Mouse (Mus musculus): Measurements from ENCODE around the gene Abcf2. TPM values are rescaled to one million over a fixed set of nuclear protein-coding genes. Genes with fewer than 3 reads are reported as not detected.

The Abcf2 gene
- polyA plus RNA-seq, 1 experiment from 2014 or later, result 55.7 TPM

GRCm38 (mm10) chr5:24601071-24601835, 24.0 kb upstream of the Abcf2 start:
- WGBS, result 1% methylated on average over 33 of the region's 33 CpGs
- H3K9me3 ChIP-seq (replicated peaks), result no peaks in the 10 kb centered on the region
- peak overlapping the region; percentile 83 for H3K4me3 ChIP-seq
- peak overlapping the region; percentile 85 for H3K4me2 ChIP-seq
- ATAC-seq (replicated peaks; ENCODE audit: insufficient number of reproducible peaks, insufficient read depth, low FRiP score, low read depth), result no peak
- peak overlapping the region; percentile 87 for H3K9ac ChIP-seq
- no peaks in the 10 kb centered on the region for H3K27me3 ChIP-seq
- peaks cover 81% of the 10 kb centered on the region for H3K4me1 ChIP-seq (replicated peaks)
- no peaks in the 10 kb centered on the region for H3K36me3 ChIP-seq
- H3K27ac ChIP-seq, result peak overlapping the region; percentile 100

GRCm38 (mm10) chr5:24600236-24600635, 23.0 kb upstream of the Abcf2 start:
- H3K4me1 ChIP-seq (replicated peaks), result peaks cover 71% of the 10 kb centered on the region
- H3K4me3 ChIP-seq, result peak overlapping the region; percentile 83
- peak overlapping the region; percentile 87; the same call in 1 of the 2 replicates for H3K9ac ChIP-seq
- ATAC-seq (replicated peaks; ENCODE audit: insufficient number of reproducible peaks, insufficient read depth, low FRiP score, low read depth), result no peak
- H3K4me2 ChIP-seq, result peak overlapping the region; percentile 85
- 52% methylated on average over 2 of the region's 2 CpGs for WGBS
- H3K27me3 ChIP-seq, result no peaks in the 10 kb centered on the region
- H3K9me3 ChIP-seq (replicated peaks), result no peaks in the 10 kb centered on the region
- peak overlapping the region; percentile 100; the same call in 1 of the 2 replicates for H3K27ac ChIP-seq
- H3K36me3 ChIP-seq, result peaks cover 9% of the 10 kb centered on the region

- Histone ChIP-seq H3K27ac (no peak overlapping the region), H3K9ac (peak overlapping the region; percentile 63; the same call in 1 of the 2 replicates), H3K4me1 (replicated peaks) (peaks cover 65% of the 10 kb centered on the region), H3K4me3 (peak overlapping the region; percentile 56), H3K27me3 (no peaks in the 10 kb centered on the region), H3K9me3 (replicated peaks) (no peaks in the 10 kb centered on the region), H3K36me3 (peaks cover 20% of the 10 kb centered on the region), H3K4me2 (peak overlapping the region; percentile 93)
- WGBS, result 18% methylated on average over 8 of the region's 8 CpGs
- ATAC-seq (replicated peaks; ENCODE audit: insufficient number of reproducible peaks, insufficient read depth, low FRiP score, low read depth), result no peak
Observed at GRCm38 (mm10) chr5:24599137-24599536, 21.9 kb upstream of the Abcf2 start.

GRCm38 (mm10) chr5:24598570-24599006, 21.3 kb upstream of the Abcf2 start:
- ATAC-seq (replicated peaks; ENCODE audit: insufficient number of reproducible peaks, insufficient read depth, low FRiP score, low read depth), result no peak
- H3K27ac ChIP-seq, result peak overlapping the region; percentile 38; the same call in 1 of the 2 replicates
- peak overlapping the region; percentile 93 for H3K4me2 ChIP-seq
- 1% methylated on average over 41 of the region's 41 CpGs for WGBS
- H3K4me1 ChIP-seq (replicated peaks), result peaks cover 60% of the 10 kb centered on the region
- peak overlapping the region; percentile 63 for H3K9ac ChIP-seq
- H3K4me3 ChIP-seq, result peak overlapping the region; percentile 56
- no peaks in the 10 kb centered on the region for H3K27me3 ChIP-seq
- H3K9me3 ChIP-seq (replicated peaks), result no peaks in the 10 kb centered on the region
- peaks cover 26% of the 10 kb centered on the region for H3K36me3 ChIP-seq

- no peaks in the 10 kb centered on the region for H3K27me3 ChIP-seq
- H3K4me3 ChIP-seq, result peak overlapping the region; percentile 56
- no peaks in the 10 kb centered on the region for H3K9me3 ChIP-seq (replicated peaks)
- WGBS, result 28% methylated on average over 15 of the region's 15 CpGs
- peaks cover 31% of the 10 kb centered on the region for H3K36me3 ChIP-seq
- peak overlapping the region; percentile 63 for H3K9ac ChIP-seq
- ATAC-seq (replicated peaks; ENCODE audit: insufficient number of reproducible peaks, insufficient read depth, low FRiP score, low read depth), result no peak
- H3K4me1 ChIP-seq (replicated peaks), result peaks cover 54% of the 10 kb centered on the region
- H3K4me2 ChIP-seq, result peak overlapping the region; percentile 93
- peak overlapping the region; percentile 38; the same call in 1 of the 2 replicates for H3K27ac ChIP-seq
Observed at GRCm38 (mm10) chr5:24597901-24598569, 20.8 kb upstream of the Abcf2 start.

DNA sequence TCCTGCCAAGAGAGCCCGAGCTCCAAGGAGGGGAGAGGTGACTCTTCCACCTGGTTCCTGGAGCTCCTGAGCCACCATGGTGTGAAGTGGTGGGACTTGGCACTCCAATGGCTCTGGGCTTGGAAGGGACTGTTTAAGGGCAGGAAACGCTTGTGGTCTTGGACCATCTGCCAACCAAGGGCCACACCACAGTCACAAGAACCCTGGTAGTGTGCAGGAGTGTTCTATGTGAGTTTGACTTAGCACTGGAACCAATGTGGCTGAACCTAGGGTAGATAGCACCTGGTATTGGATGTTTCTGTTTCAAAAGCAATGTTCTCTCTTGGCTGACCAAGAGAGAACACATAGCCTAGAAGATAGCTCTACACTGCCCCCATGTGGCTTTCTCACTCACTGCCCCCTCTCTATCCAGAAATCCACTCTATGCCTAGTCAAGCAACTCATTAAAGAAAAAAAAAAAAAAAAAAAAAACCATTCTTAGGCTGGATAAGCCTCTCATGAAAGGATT, 20.0 kb upstream of the Abcf2 start:
- Histone ChIP-seq H3K36me3 (peaks cover 39% of the 10 kb centered on the region), H3K9ac (no peak overlapping the region), H3K4me1 (replicated peaks) (peaks cover 47% of the 10 kb centered on the region), H3K4me3 (no peak overlapping the region), H3K9me3 (replicated peaks) (no peaks in the 10 kb centered on the region), H3K4me2 (no peak overlapping the region), H3K27ac (no peak overlapping the region), H3K27me3 (no peaks in the 10 kb centered on the region)
- ATAC-seq (replicated peaks; ENCODE audit: insufficient number of reproducible peaks, insufficient read depth, low FRiP score, low read depth), result no peak
- 84% methylated on average over 2 of the region's 2 CpGs for WGBS

- H3K4me1 ChIP-seq (replicated peaks), result peaks cover 53% of the 10 kb centered on the region
- 43% methylated on average over 11 of the region's 11 CpGs for WGBS
Observed at GRCm38 (mm10) chr5:24596519-24597171, 19.4 kb upstream of the Abcf2 start.

GRCm38 (mm10) chr5:24595786-24596380, 18.6 kb upstream of the Abcf2 start:
- Histone ChIP-seq H3K4me3 (no peak overlapping the region), H3K36me3 (peaks cover 50% of the 10 kb centered on the region), H3K27ac (no peak overlapping the region), H3K4me2 (no peak overlapping the region), H3K9me3 (replicated peaks) (no peaks in the 10 kb centered on the region), H3K4me1 (replicated peaks) (peaks cover 52% of the 10 kb centered on the region), H3K9ac (no peak overlapping the region), H3K27me3 (no peaks in the 10 kb centered on the region)
- 74% methylated on average over 14 of the region's 14 CpGs for WGBS
- no peak for ATAC-seq (replicated peaks; ENCODE audit: insufficient number of reproducible peaks, insufficient read depth, low FRiP score, low read depth)

More at GRCm38 (mm10) chr5:24596519-24597171, 19.4 kb upstream of the Abcf2 start:
- no peak overlapping the region for H3K4me3 ChIP-seq
- H3K27me3 ChIP-seq, result no peaks in the 10 kb centered on the region
- H3K9me3 ChIP-seq (replicated peaks), result no peaks in the 10 kb centered on the region
- H3K4me2 ChIP-seq, result no peak overlapping the region
- H3K36me3 ChIP-seq, result peaks cover 45% of the 10 kb centered on the region
- no peak overlapping the region for H3K9ac ChIP-seq
- H3K27ac ChIP-seq, result no peak overlapping the region
- ATAC-seq (replicated peaks; ENCODE audit: insufficient number of reproducible peaks, insufficient read depth, low FRiP score, low read depth), result no peak

DNA sequence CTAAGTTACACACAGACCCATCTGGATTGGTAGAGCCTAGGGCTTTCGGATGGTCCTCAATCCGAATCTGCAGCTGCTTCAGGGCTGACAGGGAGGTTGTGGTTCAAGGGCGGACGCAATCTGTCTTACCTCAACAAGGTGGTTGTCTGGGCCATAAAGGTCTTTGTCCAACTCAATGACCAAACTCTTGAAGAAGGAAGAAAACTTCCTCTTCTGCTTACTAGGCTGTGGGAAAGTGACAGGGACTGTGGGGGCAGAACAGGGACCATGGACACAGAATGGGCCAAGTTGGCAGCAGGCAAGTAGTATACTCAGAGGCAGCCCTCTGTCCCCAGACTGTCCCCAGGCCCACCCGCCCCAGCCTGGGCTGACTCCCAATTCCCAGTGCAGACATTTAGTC, 18.0 kb upstream of the Abcf2 start:
- no peak overlapping the region for H3K9ac ChIP-seq
- no peaks in the 10 kb centered on the region for H3K9me3 ChIP-seq (replicated peaks)
- peaks cover 50% of the 10 kb centered on the region for H3K36me3 ChIP-seq
- no peak overlapping the region for H3K4me3 ChIP-seq
- no peak overlapping the region for H3K27ac ChIP-seq
- 92% methylated on average over 5 of the region's 5 CpGs for WGBS
- no peak overlapping the region for H3K4me2 ChIP-seq
- H3K4me1 ChIP-seq (replicated peaks), result peaks cover 46% of the 10 kb centered on the region
- no peaks in the 10 kb centered on the region for H3K27me3 ChIP-seq
- ATAC-seq (replicated peaks; ENCODE audit: insufficient number of reproducible peaks, insufficient read depth, low FRiP score, low read depth), result no peak

DNA sequence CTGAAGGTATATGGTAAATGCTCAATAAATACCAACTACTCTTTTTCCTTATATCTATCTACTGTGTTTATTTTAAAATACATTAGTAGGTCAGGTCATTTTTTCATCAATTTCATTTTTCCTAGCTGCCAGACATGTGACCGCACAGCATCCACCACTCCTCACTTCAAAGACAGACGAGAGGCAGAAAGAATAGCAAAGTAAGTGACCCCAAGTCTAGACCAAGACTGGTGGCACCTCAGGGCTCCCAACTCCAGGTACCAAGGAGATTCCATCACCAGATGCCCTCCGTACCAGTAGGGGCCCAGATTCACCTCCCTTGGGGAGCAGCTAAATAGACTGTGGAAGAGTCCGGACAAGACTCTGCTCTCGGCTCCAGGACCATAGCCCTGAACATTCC, 17.1 kb upstream of the Abcf2 start:
- Histone ChIP-seq H3K36me3 (peaks cover 52% of the 10 kb centered on the region), H3K9ac (no peak overlapping the region), H3K27me3 (no peaks in the 10 kb centered on the region), H3K27ac (no peak overlapping the region), H3K4me1 (replicated peaks) (peaks cover 39% of the 10 kb centered on the region), H3K4me3 (no peak overlapping the region), H3K4me2 (no peak overlapping the region), H3K9me3 (replicated peaks) (no peaks in the 10 kb centered on the region)
- ATAC-seq (replicated peaks; ENCODE audit: insufficient number of reproducible peaks, insufficient read depth, low FRiP score, low read depth), result no peak
- 84% methylated on average over 5 of the region's 5 CpGs for WGBS

DNA sequence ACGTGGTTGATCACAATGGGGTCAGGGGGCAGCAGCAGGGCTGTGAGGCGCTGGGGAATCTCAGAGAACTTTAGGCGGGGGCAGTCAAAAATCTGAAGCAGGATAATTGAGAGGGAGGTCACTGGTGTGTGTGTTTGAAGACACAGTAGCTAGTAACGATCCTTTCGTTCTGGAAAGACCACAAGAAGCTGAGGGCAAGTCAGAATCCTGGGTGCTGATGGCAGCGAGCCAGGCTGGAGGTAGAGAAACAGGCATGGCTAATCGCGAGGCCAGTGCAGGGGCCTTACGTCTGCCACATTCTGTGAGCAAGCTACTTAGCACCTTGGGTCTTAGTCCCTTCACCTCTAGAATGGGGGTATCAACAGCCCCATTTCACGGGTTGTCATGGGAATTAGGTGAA, 16.7 kb upstream of the Abcf2 start:
- Histone ChIP-seq H3K27me3 (no peaks in the 10 kb centered on the region), H3K36me3 (peaks cover 57% of the 10 kb centered on the region), H3K9ac (no peak overlapping the region), H3K9me3 (replicated peaks) (no peaks in the 10 kb centered on the region), H3K4me1 (replicated peaks) (peaks cover 35% of the 10 kb centered on the region), H3K4me2 (no peak overlapping the region), H3K4me3 (no peak overlapping the region), H3K27ac (no peak overlapping the region)
- 67% methylated on average over 10 of the region's 10 CpGs for WGBS
- no peak for ATAC-seq (replicated peaks; ENCODE audit: insufficient number of reproducible peaks, insufficient read depth, low FRiP score, low read depth)
